Mouse (Mus musculus) macrophage (primary cell): ENCODE results near the gene Sytl3. TPM values are rescaled to one million over a fixed set of nuclear protein-coding genes. Genes with fewer than 3 reads are reported as not detected.
"Not testable (repeated sequence)": the region's sequence is repeated elsewhere in the genome, so short reads cannot be mapped to it uniquely, and the experiment has no call there.

ENCODE experiments used
- H3K27ac ChIP-seq: fragments of 350-480 bp; formaldehyde crosslinking; 2 replicates; pipeline ENCODE4 v1.9.0; 2021
- H3K36me3 ChIP-seq: fragments of 350-480 bp; formaldehyde crosslinking; 2 replicates; pipeline ENCODE4 v1.9.0; 2021; ENCODE audit errors: inconsistent target
- H3K4me3 ChIP-seq: fragments of 350-480 bp; formaldehyde crosslinking; 2 replicates; pipeline ENCODE4 v1.9.0; 2021; ENCODE audit errors: inconsistent target
- H3K79me2 ChIP-seq: fragments of 350-480 bp; formaldehyde crosslinking; 2 replicates; pipeline ENCODE4 v1.9.0; 2021; ENCODE audit errors: inconsistent target
- WGBS: methylation state at CpG from one replicate; pipeline ENCODE4 v1.1.7; 2026; ENCODE audit warnings: inconsistent platforms; ENCODE audit not compliant: missing documents; 5-methylcytosine and 5-hydroxymethylcytosine counted together
- polyA plus RNA-seq: library from polyadenylated mRNA; stranded (reverse); fragments of 250-400 nt; gene quantifications from 3 replicates; pipeline ENCODE4 v1.2.4, GENCODE M21; 2018; ENCODE audit warnings: inconsistent platforms
- total RNA-seq, 78 experiments: library from RNA; depleted of rRNA; stranded (reverse); fragments of 250-400 nt; gene quantifications; 1 replicate in 9 of 78; 2 replicates in 24 of 78; 3 replicates in 43 of 78; 4 replicates in 2 of 78; pipeline ENCODE4 v1.2.4; 2018; ENCODE audit warnings: inconsistent platforms in 56 of 78

Gene Sytl3
- 1 to 10 TPM in 14 of 26 experiments, under 1 TPM in 7, not detected in 5; 0.37 to 3.0 (median 1.6) TPM for total RNA-seq (2018; cell fraction: chromatin; rRNA removed)
- under 1 TPM in 24 of 26 experiments, not detected in 2; 0.05 to 0.95 (median 0.34) TPM for total RNA-seq (2018; cell fraction: cytosol; rRNA removed)
- 1 to 10 TPM in 13 of 26 experiments, under 1 TPM in 9, not detected in 4; 0.31 to 2.2 (median 1.3) TPM for total RNA-seq (2018; cell fraction: nucleus; rRNA removed)
- polyA plus RNA-seq: 0.14 to 0.23 TPM in 2 of 3 replicates, not detected in the other

GRCm38 (mm10) chr17:6658801-6659200, at the start of gene Sytl3:
Gene Sytl3, plus strand, starts transcription at chr17:6659093.
- no CpG with 5 or more reads among the region's 7 CpGs for WGBS
- H3K36me3 ChIP-seq, H3K27ac ChIP-seq, H3K4me3 ChIP-seq, H3K79me2 ChIP-seq: not testable (repeated sequence)

GRCm38 (mm10) chr17:6613524-6613923, 45.4 kb upstream of the Sytl3 start:
- H3K4me3 ChIP-seq, H3K36me3 ChIP-seq, H3K27ac ChIP-seq, H3K79me2 ChIP-seq: not testable (repeated sequence)
- WGBS: no CpG with 5 or more reads among the region's 14 CpGs

GRCm38 (mm10) chr17:6614316-6614715, 44.6 kb upstream of the Sytl3 start:
- H3K4me3 ChIP-seq, H3K79me2 ChIP-seq, H3K27ac ChIP-seq, H3K36me3 ChIP-seq: not testable (repeated sequence)
- 90% methylated on average over 2 of the region's 9 CpGs for WGBS

GRCm38 (mm10) chr17:6616731-6617130, 42.2 kb upstream of the Sytl3 start:
- WGBS: 100% methylated on average over 1 of the region's 9 CpGs
- not testable (repeated sequence) for H3K79me2 ChIP-seq, H3K27ac ChIP-seq, H3K36me3 ChIP-seq, H3K4me3 ChIP-seq

GRCm38 (mm10) chr17:6617689-6618400, 41.0 kb upstream of the Sytl3 start:
- H3K27ac ChIP-seq, H3K36me3 ChIP-seq, H3K79me2 ChIP-seq, H3K4me3 ChIP-seq: not testable (repeated sequence)
- no CpG with 5 or more reads among the region's 13 CpGs for WGBS

GRCm38 (mm10) chr17:6619271-6619670, 39.6 kb upstream of the Sytl3 start:
- H3K27ac ChIP-seq, H3K36me3 ChIP-seq, H3K79me2 ChIP-seq, H3K4me3 ChIP-seq: not testable (repeated sequence)
- no CpG with 5 or more reads among the region's 5 CpGs for whole genome bisulfite sequencing

- not testable (repeated sequence) for H3K79me2 ChIP-seq, H3K36me3 ChIP-seq, H3K4me3 ChIP-seq, H3K27ac ChIP-seq
- WGBS: 100% methylated on average over 2 of the region's 6 CpGs
These were observed 38.9 kb upstream of the Sytl3 start for GRCm38 (mm10) chr17:6620035-6620434.

GRCm38 (mm10) chr17:6620730-6621451, 38.0 kb upstream of the Sytl3 start:
- not testable (repeated sequence) for H3K79me2 ChIP-seq, H3K36me3 ChIP-seq, H3K4me3 ChIP-seq, H3K27ac ChIP-seq
- 90% methylated on average over 12 of the region's 20 CpGs for WGBS

- not testable (repeated sequence) for H3K36me3 ChIP-seq, H3K79me2 ChIP-seq, H3K27ac ChIP-seq, H3K4me3 ChIP-seq
- no CpG with 5 or more reads among the region's 12 CpGs for WGBS
These were observed 36.9 kb upstream of the Sytl3 start for GRCm38 (mm10) chr17:6621976-6622375.

- not testable (repeated sequence) for H3K79me2 ChIP-seq, H3K36me3 ChIP-seq, H3K27ac ChIP-seq, H3K4me3 ChIP-seq
- WGBS: no CpG with 5 or more reads among the region's 6 CpGs
These were observed 33.9 kb upstream of the Sytl3 start for GRCm38 (mm10) chr17:6624926-6625558.

GRCm38 (mm10) chr17:6630398-6630797, 28.5 kb upstream of the Sytl3 start:
- WGBS: 100% methylated on average over 2 of the region's 4 CpGs
- H3K36me3 ChIP-seq, H3K79me2 ChIP-seq: not testable (repeated sequence)

GRCm38 (mm10) chr17:6632850-6633249, 26.0 kb upstream of the Sytl3 start:
- not testable (repeated sequence) for H3K79me2 ChIP-seq, H3K36me3 ChIP-seq, H3K27ac ChIP-seq, H3K4me3 ChIP-seq
- 90% methylated on average over 2 of the region's 6 CpGs for WGBS

More at GRCm38 (mm10) chr17:6630398-6630797, 28.5 kb upstream of the Sytl3 start:
- not testable (repeated sequence) for H3K27ac ChIP-seq, H3K4me3 ChIP-seq

- no CpG with 5 or more reads among the region's 4 CpGs for WGBS
- not testable (repeated sequence) for H3K79me2 ChIP-seq, H3K36me3 ChIP-seq, H3K27ac ChIP-seq, H3K4me3 ChIP-seq
These were observed 23.1 kb upstream of the Sytl3 start for GRCm38 (mm10) chr17:6635781-6636180.

GRCm38 (mm10) chr17:6636861-6637260, 22.0 kb upstream of the Sytl3 start:
- H3K27ac ChIP-seq: no peak overlapping the region
- H3K36me3 ChIP-seq: no peaks in the 10 kb centered on the region
- H3K4me3 ChIP-seq: no peak overlapping the region
- 91% methylated on average over 5 of the region's 5 CpGs for WGBS
- H3K79me2 ChIP-seq: no peaks in the 10 kb centered on the region

- H3K36me3 ChIP-seq, H3K79me2 ChIP-seq, H3K27ac ChIP-seq, H3K4me3 ChIP-seq: not testable (repeated sequence)
- WGBS: no CpG with 5 or more reads among the region's 4 CpGs
These were observed 21.5 kb upstream of the Sytl3 start for GRCm38 (mm10) chr17:6637434-6637833.
